Mouse (Mus musculus): ENCODE measurements at regions not wholly inside any gene's neighbourhood (a gene's known extent, or its start where the extent isn't known, plus 50 kb on each side); places are given as distances from the start of the nearest gene placed in this dataset.

GRCm38 (mm10) chr1:61154216-61154615 is 176.5 kb downstream of the Icos start:
- WGBS: 97% methylated on average over 3 of the region's 3 CpGs
- Histone ChIP-seq H3K4me3 (no peak overlapping the region), H3K27me3 (replicated peaks; ENCODE audit: low read depth, poor library complexity, severe bottlenecking) (no peaks in the 10 kb centered on the region; the same call in 1 of the 2 replicates)

GRCm38 (mm10) chr1:61157271-61157670 is 179.5 kb downstream of the Icos start:
- WGBS: 81% methylated on average over 4 of the region's 4 CpGs
- Histone ChIP-seq H3K36me3 (replicated peaks) (no peaks in the 10 kb centered on the region), H3K4me3 (no peak overlapping the region), H3K27ac (replicated peaks) (no peak overlapping the region), H3K4me1 (peaks cover under 1% of the 10 kb centered on the region), H3K27me3 (replicated peaks; ENCODE audit: low read depth, poor library complexity, severe bottlenecking) (no peaks in the 10 kb centered on the region; the same call in 1 of the 2 replicates), H3K9me3 (no peaks in the 10 kb centered on the region)
- DNase-seq (ENCODE audit: low spot score): no peak

More at GRCm38 (mm10) chr1:61154216-61154615, 176.5 kb downstream of the Icos start:
- no peak for DNase-seq (ENCODE audit: low spot score)
- no peaks in the 10 kb centered on the region for H3K36me3 ChIP-seq (replicated peaks)
- H3K4me1 ChIP-seq: peaks cover 18% of the 10 kb centered on the region
- no peaks in the 10 kb centered on the region for H3K9me3 ChIP-seq
- no peak overlapping the region for H3K27ac ChIP-seq (replicated peaks)

GRCm38 (mm10) chr1:61160505-61160904 is 182.8 kb downstream of the Icos start:
- Histone ChIP-seq H3K27me3 (replicated peaks; ENCODE audit: low read depth, poor library complexity, severe bottlenecking) (no peaks in the 10 kb centered on the region; the same call in 1 of the 2 replicates), H3K4me3 (no peak overlapping the region), H3K27ac (replicated peaks) (no peak overlapping the region), H3K4me1 (no peaks in the 10 kb centered on the region), H3K9me3 (no peaks in the 10 kb centered on the region), H3K36me3 (replicated peaks) (no peaks in the 10 kb centered on the region)
- DNase-seq (ENCODE audit: low spot score): no peak
- WGBS: 75% methylated on average over 3 of the region's 3 CpGs

- H3K4me3 ChIP-seq: no peak overlapping the region
- H3K27me3 ChIP-seq (replicated peaks; ENCODE audit: low read depth, poor library complexity, severe bottlenecking): no peaks in the 10 kb centered on the region
- no peak for DNase-seq (ENCODE audit: low spot score)
- WGBS: 82% methylated on average over 2 of the region's 2 CpGs
- H3K9me3 ChIP-seq: no peaks in the 10 kb centered on the region
- no peaks in the 10 kb centered on the region for H3K4me1 ChIP-seq
- H3K27ac ChIP-seq (replicated peaks): no peak overlapping the region
- no peaks in the 10 kb centered on the region for H3K36me3 ChIP-seq (replicated peaks)
Observed at GRCm38 (mm10) chr1:61164271-61164670, 186.5 kb downstream of the Icos start.

- WGBS: 82% methylated on average over 6 of the region's 6 CpGs
Observed at GRCm38 (mm10) chr1:61171941-61172340, 194.2 kb downstream of the Icos start.

GRCm38 (mm10) chr1:61172946-61173345 is 195.2 kb downstream of the Icos start:
- H3K27ac ChIP-seq (replicated peaks): no peak overlapping the region
- H3K36me3 ChIP-seq (replicated peaks): no peaks in the 10 kb centered on the region
- WGBS: 79% methylated on average over 6 of the region's 6 CpGs
- no peaks in the 10 kb centered on the region for H3K27me3 ChIP-seq (replicated peaks; ENCODE audit: low read depth, poor library complexity, severe bottlenecking)
- H3K9me3 ChIP-seq: no peaks in the 10 kb centered on the region
- no peaks in the 10 kb centered on the region for H3K4me1 ChIP-seq
- DNase-seq (ENCODE audit: low spot score): no peak
- no peak overlapping the region for H3K4me3 ChIP-seq

More at GRCm38 (mm10) chr1:61171941-61172340, 194.2 kb downstream of the Icos start:
- H3K9me3 ChIP-seq: no peaks in the 10 kb centered on the region
- H3K4me3 ChIP-seq: no peak overlapping the region
- DNase-seq (ENCODE audit: low spot score): no peak
- H3K27ac ChIP-seq (replicated peaks): no peak overlapping the region
- no peaks in the 10 kb centered on the region for H3K4me1 ChIP-seq
- H3K36me3 ChIP-seq (replicated peaks): no peaks in the 10 kb centered on the region
- H3K27me3 ChIP-seq (replicated peaks; ENCODE audit: low read depth, poor library complexity, severe bottlenecking): no peaks in the 10 kb centered on the region

GRCm38 (mm10) chr1:61175239-61175638 is 197.5 kb downstream of the Icos start:
- Histone ChIP-seq H3K36me3 (replicated peaks) (no peaks in the 10 kb centered on the region), H3K4me1 (peaks cover 12% of the 10 kb centered on the region), H3K4me3 (no peak overlapping the region), H3K9me3 (no peaks in the 10 kb centered on the region), H3K27me3 (replicated peaks; ENCODE audit: low read depth, poor library complexity, severe bottlenecking) (no peaks in the 10 kb centered on the region), H3K27ac (replicated peaks) (no peak overlapping the region)
- WGBS: 95% methylated on average over 2 of the region's 2 CpGs
- DNase-seq (ENCODE audit: low spot score): no peak

GRCm38 (mm10) chr1:61179461-61179860 is 201.7 kb downstream of the Icos start:
- no peaks in the 10 kb centered on the region for H3K36me3 ChIP-seq (replicated peaks)
- H3K4me1 ChIP-seq: peaks cover 40% of the 10 kb centered on the region
- WGBS: 65% methylated on average over 9 of the region's 9 CpGs
- no peak for DNase-seq (ENCODE audit: low spot score)
- no peaks in the 10 kb centered on the region for H3K9me3 ChIP-seq
- peaks cover 6% of the 10 kb centered on the region; the same call in 1 of the 2 replicates for H3K27me3 ChIP-seq (replicated peaks; ENCODE audit: low read depth, poor library complexity, severe bottlenecking)
- H3K4me3 ChIP-seq: no peak overlapping the region
- no peak overlapping the region for H3K27ac ChIP-seq (replicated peaks)

- peak; percentile 93 for DNase-seq (ENCODE audit: low spot score)
- 28% methylated on average over 15 of the region's 15 CpGs for WGBS
- no peaks in the 10 kb centered on the region for H3K9me3 ChIP-seq
- H3K36me3 ChIP-seq (replicated peaks): no peaks in the 10 kb centered on the region
- no peak overlapping the region for H3K4me3 ChIP-seq
- H3K4me1 ChIP-seq: peaks cover 40% of the 10 kb centered on the region
- H3K27ac ChIP-seq (replicated peaks): peak overlapping the region; percentile 48
- peaks cover 12% of the 10 kb centered on the region for H3K27me3 ChIP-seq (replicated peaks; ENCODE audit: low read depth, poor library complexity, severe bottlenecking)
Observed at GRCm38 (mm10) chr1:61181099-61181821, 203.5 kb downstream of the Icos start.

- WGBS: 86% methylated on average over 6 of the region's 6 CpGs
- no peak overlapping the region for H3K27ac ChIP-seq (replicated peaks)
- H3K4me3 ChIP-seq: no peak overlapping the region
- peaks cover 12% of the 10 kb centered on the region for H3K27me3 ChIP-seq (replicated peaks; ENCODE audit: low read depth, poor library complexity, severe bottlenecking)
- H3K4me1 ChIP-seq: peaks cover 5% of the 10 kb centered on the region
- no peaks in the 10 kb centered on the region for H3K9me3 ChIP-seq
- H3K36me3 ChIP-seq (replicated peaks): no peaks in the 10 kb centered on the region
- DNase-seq (ENCODE audit: low spot score): no peak
Observed at GRCm38 (mm10) chr1:61187381-61188100, 209.8 kb downstream of the Icos start.

- Histone ChIP-seq H3K4me3 (no peak overlapping the region), H3K4me1 (no peaks in the 10 kb centered on the region), H3K27me3 (replicated peaks; ENCODE audit: low read depth, poor library complexity, severe bottlenecking) (peaks cover 2% of the 10 kb centered on the region; the same call in 1 of the 2 replicates), H3K27ac (replicated peaks) (no peak overlapping the region), H3K36me3 (replicated peaks) (no peaks in the 10 kb centered on the region), H3K9me3 (no peaks in the 10 kb centered on the region)
- WGBS: 86% methylated on average over 3 of the region's 3 CpGs
- no peak for DNase-seq (ENCODE audit: low spot score)
Observed at GRCm38 (mm10) chr1:61190921-61191320, 213.2 kb downstream of the Icos start.

GRCm38 (mm10) chr1:61198549-61199062 is 220.9 kb downstream of the Icos start:
- H3K27me3 ChIP-seq (replicated peaks; ENCODE audit: low read depth, poor library complexity, severe bottlenecking): no peaks in the 10 kb centered on the region; the same call in 1 of the 2 replicates
- no peak for DNase-seq (ENCODE audit: low spot score)
- 92% methylated on average over 3 of the region's 3 CpGs for WGBS

More at GRCm38 (mm10) chr1:61198549-61199062, 220.9 kb downstream of the Icos start:
- H3K9me3 ChIP-seq: no peaks in the 10 kb centered on the region
- H3K36me3 ChIP-seq (replicated peaks): no peaks in the 10 kb centered on the region
- no peak overlapping the region for H3K27ac ChIP-seq (replicated peaks)
- H3K4me1 ChIP-seq: peaks cover 17% of the 10 kb centered on the region
- H3K4me3 ChIP-seq: no peak overlapping the region

Data from embryonic facial prominence, embryonic 10.5 days (tissue).